Mouse (Mus musculus) limb, embryonic 11.5 days (tissue): ENCODE data around the gene Acot10. TPM values are rescaled to one million over a fixed set of nuclear protein-coding genes. Genes with fewer than 3 reads are reported as not detected.

Source experiments
- ATAC-seq: fragments of 200-750 bp; cut with Nextera tagmentation; 2 replicates; pipeline ENCODE4 v1.8.0; 2017; ENCODE audit warnings: low read depth; ENCODE audit not compliant: insufficient number of reproducible peaks, low FRiP score, low TSS enrichment
- DNase-seq: peaks from one replicate; pipeline ENCODE4 v3.0.0-alpha.2; 2015; ENCODE audit warnings: low spot score
- H3K27ac ChIP-seq: fragments of 300-500 bp; sonication (generic); replicated peaks from 2 replicates; pipeline ENCODE4 v1.5.1; 2014; ENCODE audit warnings: low read depth, mild to moderate bottlenecking, low read length
- H3K27me3 ChIP-seq: fragments of 300-500 bp; sonication (generic); 2 replicates; pipeline ENCODE4 v1.6.1; 2014; ENCODE audit warnings: mild to moderate bottlenecking, low read length, mixed read lengths; ENCODE audit not compliant: control insufficient read depth, insufficient read depth
- H3K36me3 ChIP-seq: fragments of 300-500 bp; sonication (generic); 2 replicates; pipeline ENCODE4 v1.6.1; 2014; ENCODE audit warnings: mild to moderate bottlenecking, low read length, moderate library complexity, mixed read lengths; ENCODE audit not compliant: control insufficient read depth, insufficient read depth
- H3K4me1 ChIP-seq: fragments of 300-500 bp; sonication (generic); 2 replicates; pipeline ENCODE4 v1.6.1; 2014; ENCODE audit warnings: low read length, mixed read lengths; ENCODE audit not compliant: control insufficient read depth, insufficient read depth
- H3K4me2 ChIP-seq: fragments of 300-500 bp; sonication (generic); 2 replicates; pipeline ENCODE4 v1.6.1; 2014; ENCODE audit warnings: low read depth, mild to moderate bottlenecking, moderate library complexity; ENCODE audit not compliant: severe bottlenecking
- H3K4me3 ChIP-seq: fragments of 300-500 bp; sonication (generic); 2 replicates; pipeline ENCODE4 v1.5.1; 2014; ENCODE audit warnings: low read depth, low read length
- H3K9ac ChIP-seq: fragments of 300-500 bp; sonication (generic); 2 replicates; pipeline ENCODE4 v1.6.1; 2014; ENCODE audit warnings: mild to moderate bottlenecking, low read length
- H3K9me3 ChIP-seq: fragments of 300-500 bp; sonication (generic); 2 replicates; pipeline ENCODE4 v1.6.1; 2016; ENCODE audit warnings: low read length; ENCODE audit not compliant: control insufficient read depth
- WGBS: fragments of 180-500 bp; shearing (Covaris S2); extraction: QIAGEN DNeasy Blood & Tissue Kit; methylation state at CpG from one replicate; pipeline ENCODE4 v1.1.7; 2014; 5-methylcytosine and 5-hydroxymethylcytosine counted together
- polyA plus RNA-seq: library from polyadenylated mRNA; unstranded; fragments of >200 nt; fragmentation: Nextera tagmentation; extraction: Ambion mirVana; gene quantifications from 2 replicates; pipeline ENCODE4 v1.2.1, GENCODE M21; 2014

Acot10 gene
- polyA plus RNA-seq, 1 experiment from 2014 or later = not detected

DNA sequence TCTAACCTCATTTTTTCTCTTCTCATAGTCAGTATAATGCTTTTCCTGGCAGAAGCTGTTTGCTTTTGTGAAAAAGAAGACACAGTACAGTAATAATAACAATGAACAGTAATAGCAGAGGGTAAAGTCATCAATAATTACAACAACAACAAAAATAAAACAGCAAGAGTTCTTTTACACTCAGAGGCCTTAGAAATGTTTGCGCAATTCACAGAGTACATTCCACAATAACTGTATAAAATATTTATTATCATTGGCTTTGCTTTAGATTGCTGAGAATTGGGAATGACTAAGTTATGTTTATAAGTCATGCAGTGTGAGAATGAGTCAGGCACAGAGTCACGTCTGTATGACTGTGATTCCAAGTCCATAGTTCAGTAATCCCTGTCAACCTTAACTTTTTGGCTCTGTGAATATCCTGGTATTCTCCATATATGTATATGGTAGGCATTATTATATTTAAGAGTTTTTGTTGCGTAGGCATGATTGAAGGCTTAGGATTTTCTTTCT lies 23.6 kb downstream of the Acot10 start:
- no peak for ATAC-seq
- H3K4me2 ChIP-seq = no peak overlapping the region
- no peak for DNase-seq

DNA sequence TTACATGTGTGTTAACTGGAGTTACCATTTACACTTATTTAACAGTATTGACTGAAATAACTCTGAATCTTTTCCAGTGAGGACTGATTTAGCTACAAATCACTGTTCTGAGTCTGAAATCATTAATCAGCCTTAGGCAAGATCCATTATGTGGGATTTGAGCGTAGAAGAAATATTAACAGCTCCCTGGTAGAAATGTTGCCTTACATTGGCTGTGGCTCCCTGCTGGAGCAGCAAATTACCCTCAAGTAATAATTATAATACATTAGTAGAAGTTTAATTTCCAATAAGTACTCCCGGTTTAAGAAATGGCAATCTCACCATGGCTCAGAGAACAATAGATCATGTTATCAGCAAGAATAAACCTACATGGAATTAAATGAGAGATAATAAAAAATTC lies 27.4 kb downstream of the Acot10 start:
- DNase-seq (no peak), ATAC-seq (no peak)
- no peak overlapping the region for H3K4me3 ChIP-seq
- H3K9me3 ChIP-seq = no peaks in the 10 kb centered on the region
- no peaks in the 10 kb centered on the region for H3K27me3 ChIP-seq
- no peaks in the 10 kb centered on the region for H3K36me3 ChIP-seq
- no peaks in the 10 kb centered on the region for H3K4me1 ChIP-seq
- H3K27ac ChIP-seq = no peak overlapping the region
- WGBS = 78% methylated on average over 2 of the region's 2 CpGs
- H3K4me2 ChIP-seq = no peak overlapping the region
- no peak overlapping the region for H3K9ac ChIP-seq

More for the DNA sequence above, 23.6 kb downstream of the Acot10 start:
- 91% methylated on average over 3 of the region's 3 CpGs for WGBS
- Histone ChIP-seq H3K4me3 (no peak overlapping the region), H3K36me3 (no peaks in the 10 kb centered on the region), H3K9me3 (no peaks in the 10 kb centered on the region), H3K9ac (no peak overlapping the region), H3K27me3 (no peaks in the 10 kb centered on the region), H3K27ac (no peak overlapping the region), H3K4me1 (no peaks in the 10 kb centered on the region)

DNA sequence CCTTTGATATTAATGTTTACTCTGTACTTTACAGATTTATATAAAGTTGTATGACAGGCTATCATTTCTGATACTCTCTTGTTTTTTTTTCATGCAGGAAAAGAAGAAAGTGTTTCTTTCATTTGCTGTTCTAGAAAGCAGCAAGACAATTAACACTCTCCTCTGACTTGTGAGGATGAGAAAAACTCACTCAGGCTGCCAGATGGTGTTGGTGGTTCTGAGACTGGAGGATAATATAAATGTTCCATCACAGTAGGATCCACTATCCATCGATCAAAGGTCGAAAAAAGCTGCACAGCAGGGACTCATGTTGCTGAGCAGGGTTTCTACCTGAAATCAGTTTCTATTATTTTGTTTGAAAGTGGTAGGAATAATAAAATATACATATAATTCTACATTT lies 32.0 kb downstream of the Acot10 start:
- H3K27ac ChIP-seq = no peak overlapping the region
- WGBS = 71% methylated on average over 2 of the region's 2 CpGs
- ATAC-seq = no peak

More for the DNA sequence above, 32.0 kb downstream of the Acot10 start:
- DNase-seq = no peak
- Histone ChIP-seq H3K9me3 (no peaks in the 10 kb centered on the region), H3K4me2 (no peak overlapping the region), H3K27me3 (no peaks in the 10 kb centered on the region), H3K4me1 (no peaks in the 10 kb centered on the region), H3K36me3 (no peaks in the 10 kb centered on the region), H3K4me3 (no peak overlapping the region), H3K9ac (no peak overlapping the region)

Other genes starting within 250 kb of the Acot10 start
- 0.09 and 0.44 TPM in 2 replicates for gene Cdh12, start 217.5 kb downstream of the Acot10 start, polyA plus RNA-seq